Mouse (Mus musculus) spleen, adult 18-20 months (tissue): Measurements from ENCODE around the gene Gm3435.
"Not testable (repeated sequence)": the region's sequence is repeated elsewhere in the genome, so short reads cannot be mapped to it uniquely, and the experiment has no call there.

Experiments
- DNase-seq, 2 experiments: peaks; one replicate each; pipeline ENCODE4 v3.0.0; 2022; ENCODE audit warnings: mixed read lengths in 2 of 2

The Gm3435 gene

DNA sequence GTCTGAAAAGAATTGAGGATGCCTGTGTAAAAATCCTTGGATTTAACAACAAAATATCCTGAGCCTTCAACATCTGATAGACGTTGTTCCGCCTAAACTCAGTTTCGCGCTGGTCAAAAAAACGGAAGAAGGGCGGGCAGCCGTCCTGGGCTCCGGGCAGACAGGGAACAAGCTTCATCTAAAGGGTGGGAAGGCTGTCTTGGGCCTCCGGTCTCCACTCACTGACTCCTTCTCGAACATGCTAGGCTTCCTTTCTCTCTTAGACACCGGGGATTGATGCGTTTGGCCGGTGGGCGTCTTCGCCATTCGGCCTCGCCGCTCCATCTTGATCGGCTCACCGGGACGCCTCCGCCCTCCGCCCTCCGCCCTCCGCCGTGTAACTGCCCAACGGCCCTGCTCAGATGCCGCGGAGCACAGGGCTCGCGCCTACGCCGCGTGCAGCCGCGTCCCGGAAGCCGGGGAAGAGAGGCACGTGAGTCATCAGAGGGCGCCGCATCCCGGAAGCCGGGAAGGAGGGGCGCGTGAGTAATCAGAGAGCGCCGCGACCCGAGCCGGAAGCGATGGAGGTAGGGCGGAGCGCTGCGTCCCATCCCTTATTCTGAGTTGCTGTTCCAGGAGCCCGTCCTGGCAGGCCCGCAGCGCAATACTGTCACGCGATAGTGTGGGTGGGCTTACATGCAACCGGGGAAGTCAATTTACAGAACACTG, at the start of gene Gm3435:
Gene Gm3435, plus strand, starts transcription at position 471 of the 708 bp plus-strand sequence.
- DNase-seq: not testable (repeated sequence)

DNA sequence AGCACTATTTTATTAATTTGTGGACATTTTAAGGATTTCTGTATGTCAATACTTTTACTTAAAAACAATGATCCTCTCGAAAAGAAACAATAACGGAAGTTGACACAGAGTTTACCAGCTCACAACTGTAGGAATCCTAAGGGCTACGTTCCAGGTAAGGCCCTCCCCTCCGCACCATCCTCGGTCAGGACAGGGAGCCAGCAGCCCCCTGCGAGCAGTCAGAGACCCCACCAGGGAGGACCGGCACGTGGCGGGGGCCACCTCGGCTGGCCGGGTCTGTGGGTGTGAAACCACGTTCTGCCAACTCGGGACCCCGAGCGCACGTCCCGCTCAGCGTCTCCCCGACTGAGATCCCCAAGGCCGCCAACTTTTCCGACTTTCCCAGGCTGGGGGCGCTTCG, 49.5 kb upstream of the Gm3435 start:
- peak; percentile 11 to 30 for DNase-seq

DNA sequence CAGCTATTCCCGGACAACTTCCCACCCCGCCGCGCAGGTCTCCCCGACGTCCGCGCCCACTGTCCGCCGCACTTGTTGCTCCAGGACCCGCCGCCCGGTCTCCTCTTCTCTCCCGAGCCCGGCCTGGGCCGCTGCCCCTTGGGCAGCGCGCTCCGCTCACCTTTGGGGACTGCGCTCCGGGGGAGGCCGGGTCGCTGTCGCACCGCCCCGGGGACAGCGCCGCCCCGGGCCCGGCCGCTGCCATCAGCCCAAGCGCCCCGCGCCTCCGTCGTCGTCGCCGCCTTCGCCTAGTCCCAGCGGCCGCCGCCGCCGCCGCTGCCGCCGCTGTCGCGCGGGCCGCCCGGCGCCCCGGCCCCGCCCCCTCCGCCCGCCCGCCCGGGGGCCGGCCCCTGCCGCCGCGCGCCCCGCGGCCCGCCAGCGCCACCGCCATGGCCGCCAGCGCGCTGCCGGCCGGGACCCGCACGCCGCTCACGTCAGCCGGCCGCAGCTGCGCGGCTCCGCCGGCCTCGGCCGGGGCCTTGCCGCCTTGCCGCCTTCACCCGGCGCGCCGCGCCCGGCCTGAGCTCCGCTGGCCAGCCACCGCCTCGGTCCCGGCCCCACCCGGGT, 48.9 kb upstream of the Gm3435 start, which contains the start of gene Phf10:
Gene Phf10, minus strand, starts transcription at position 323 of the 606 bp plus-strand sequence.
- DNase-seq: peak; percentile 46 to 53

DNA sequence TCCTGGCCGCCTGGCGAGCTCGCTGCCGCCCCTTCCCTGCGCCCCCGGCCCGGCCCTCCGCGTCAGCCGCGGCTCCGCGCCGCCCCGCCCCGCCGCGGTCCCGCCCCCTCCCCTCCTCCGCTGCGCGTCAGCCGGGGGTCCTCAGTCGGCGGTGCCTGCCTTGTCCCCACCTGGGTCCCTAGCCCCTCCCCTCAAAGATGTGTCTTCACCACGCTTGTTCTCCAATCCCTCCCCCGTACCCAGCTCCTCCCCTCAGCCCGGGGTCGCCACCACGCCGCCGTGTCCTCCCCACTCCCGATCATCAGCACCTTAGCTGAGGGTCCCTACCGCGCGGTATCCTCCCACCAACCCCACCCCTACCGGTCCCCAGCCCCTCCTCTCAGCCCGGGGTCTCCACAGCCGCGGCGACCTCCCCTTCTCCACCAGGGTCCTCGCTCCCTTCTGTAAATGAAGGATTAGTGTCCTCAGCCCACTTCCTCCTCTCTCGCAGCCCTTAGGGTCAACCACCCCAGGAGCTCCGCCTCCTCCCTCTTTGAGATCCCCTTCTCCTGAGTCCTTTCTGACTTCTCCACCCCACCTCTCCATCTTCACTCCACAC, 48.3 kb upstream of the Gm3435 start:
- DNase-seq: not testable (repeated sequence)

DNA sequence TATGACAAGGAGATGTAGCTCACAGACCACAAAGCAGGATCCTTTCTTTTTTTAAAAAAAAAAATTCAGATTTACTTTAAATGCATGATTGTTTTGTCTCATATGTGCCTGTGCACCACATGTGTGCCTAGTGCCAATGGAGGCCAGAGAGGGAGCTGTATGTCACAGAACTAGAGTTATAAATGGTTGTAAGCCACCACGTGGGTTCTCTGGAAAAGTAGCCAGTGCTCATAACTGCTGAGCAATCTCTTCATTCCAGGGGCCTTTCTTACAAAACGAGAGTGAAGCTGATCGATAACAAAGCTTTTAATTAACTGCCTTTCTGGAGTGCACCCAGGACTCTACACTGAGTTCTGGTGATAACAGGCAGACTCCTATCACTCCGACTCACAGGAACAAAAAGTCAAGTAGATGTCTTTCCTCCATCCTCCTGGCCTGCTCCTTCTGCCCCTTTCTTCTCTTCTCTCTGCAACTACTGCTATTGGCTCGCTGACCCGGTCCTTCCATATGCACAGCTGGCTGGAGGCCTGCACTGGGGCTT, 41.5 kb upstream of the Gm3435 start:
- DNase-seq: not testable (repeated sequence)

DNA sequence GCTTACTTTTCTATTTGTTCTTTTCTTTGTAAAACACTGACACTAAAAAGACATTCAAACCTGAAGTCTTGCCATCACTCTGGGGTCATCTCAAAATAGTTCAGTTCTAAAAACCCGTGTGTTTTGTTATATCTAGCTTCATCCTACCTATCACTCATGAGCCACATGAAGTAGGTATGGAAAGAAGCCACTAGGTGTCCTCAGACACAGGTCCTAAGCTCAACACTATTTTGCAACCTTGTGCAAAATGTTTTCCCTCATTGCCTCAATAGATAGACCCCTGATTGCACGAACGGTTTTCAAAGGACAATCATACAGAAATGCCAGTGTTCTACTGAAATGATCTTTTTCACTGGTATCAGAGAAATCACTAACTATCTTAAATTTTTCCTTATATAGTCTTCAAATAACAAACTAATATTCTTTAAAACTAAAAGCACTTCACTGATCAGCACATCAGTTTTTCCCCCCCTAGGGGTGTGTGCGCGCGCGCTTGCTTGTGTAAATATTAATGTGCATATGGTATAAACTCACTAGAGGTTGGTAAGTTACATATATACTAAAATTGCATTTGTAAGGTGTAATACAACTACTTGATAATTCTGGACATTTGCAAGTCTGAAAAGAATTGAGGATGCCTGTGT, 32.1 kb upstream of the Gm3435 start:
- not testable (repeated sequence) for DNase-seq

DNA sequence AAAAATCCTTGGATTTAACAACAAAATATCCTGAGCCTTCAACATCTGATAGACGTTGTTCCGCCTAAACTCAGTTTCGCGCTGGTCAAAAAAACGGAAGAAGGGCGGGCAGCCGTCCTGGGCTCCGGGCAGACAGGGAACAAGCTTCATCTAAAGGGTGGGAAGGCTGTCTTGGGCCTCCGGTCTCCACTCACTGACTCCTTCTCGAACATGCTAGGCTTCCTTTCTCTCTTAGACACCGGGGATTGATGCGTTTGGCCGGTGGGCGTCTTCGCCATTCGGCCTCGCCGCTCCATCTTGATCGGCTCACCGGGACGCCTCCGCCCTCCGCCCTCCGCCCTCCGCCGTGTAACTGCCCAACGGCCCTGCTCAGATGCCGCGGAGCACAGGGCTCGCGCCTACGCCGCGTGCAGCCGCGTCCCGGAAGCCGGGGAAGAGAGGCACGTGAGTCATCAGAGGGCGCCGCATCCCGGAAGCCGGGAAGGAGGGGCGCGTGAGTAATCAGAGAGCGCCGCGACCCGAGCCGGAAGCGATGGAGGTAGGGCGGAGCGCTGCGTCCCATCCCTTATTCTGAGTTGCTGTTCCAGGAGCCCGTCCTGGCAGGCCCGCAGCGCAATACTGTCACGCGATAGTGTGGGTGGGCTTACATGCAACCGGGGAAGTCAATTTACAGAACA, 31.5 kb upstream of the Gm3435 start, which contains the start of the genes 9030025P20Rik and Gm3417:
Gene 9030025P20Rik, plus strand, starts transcription at position 107 of the 677 bp plus-strand sequence.
Gene Gm3417, minus strand, starts transcription at position 429 of the 677 bp plus-strand sequence.
- DNase-seq: not testable (repeated sequence)

DNA sequence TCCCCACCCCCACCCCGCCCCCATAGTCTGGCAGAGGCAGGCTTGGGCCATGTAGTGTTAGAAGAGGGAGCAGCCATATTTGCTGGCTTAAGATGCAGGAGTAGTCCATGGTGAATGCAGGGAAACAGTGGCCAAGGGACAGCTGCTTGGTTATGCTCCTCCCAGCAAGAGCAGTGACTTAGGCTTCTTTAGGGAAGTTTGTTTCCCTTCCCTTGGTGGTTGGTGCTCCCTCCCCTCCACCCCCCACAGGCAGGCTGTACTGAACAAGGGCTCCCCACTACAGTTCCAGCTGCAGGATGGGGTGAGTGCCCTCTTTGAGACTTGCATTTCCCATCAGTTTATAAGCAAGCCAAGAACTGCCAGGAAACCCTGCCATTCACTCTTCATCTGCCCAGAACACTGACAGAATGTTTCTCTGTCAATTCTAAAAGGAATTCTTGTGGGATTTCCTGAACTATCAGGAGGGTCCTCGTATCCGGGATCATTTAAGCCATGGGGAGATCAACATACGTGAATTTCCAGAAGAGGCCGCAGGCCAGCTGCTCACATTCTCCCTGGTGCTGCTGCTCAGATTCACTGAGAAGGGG, 19.8 kb upstream of the Gm3435 start:
- peak in 1 of 2 experiments; percentile 1 for DNase-seq

DNA sequence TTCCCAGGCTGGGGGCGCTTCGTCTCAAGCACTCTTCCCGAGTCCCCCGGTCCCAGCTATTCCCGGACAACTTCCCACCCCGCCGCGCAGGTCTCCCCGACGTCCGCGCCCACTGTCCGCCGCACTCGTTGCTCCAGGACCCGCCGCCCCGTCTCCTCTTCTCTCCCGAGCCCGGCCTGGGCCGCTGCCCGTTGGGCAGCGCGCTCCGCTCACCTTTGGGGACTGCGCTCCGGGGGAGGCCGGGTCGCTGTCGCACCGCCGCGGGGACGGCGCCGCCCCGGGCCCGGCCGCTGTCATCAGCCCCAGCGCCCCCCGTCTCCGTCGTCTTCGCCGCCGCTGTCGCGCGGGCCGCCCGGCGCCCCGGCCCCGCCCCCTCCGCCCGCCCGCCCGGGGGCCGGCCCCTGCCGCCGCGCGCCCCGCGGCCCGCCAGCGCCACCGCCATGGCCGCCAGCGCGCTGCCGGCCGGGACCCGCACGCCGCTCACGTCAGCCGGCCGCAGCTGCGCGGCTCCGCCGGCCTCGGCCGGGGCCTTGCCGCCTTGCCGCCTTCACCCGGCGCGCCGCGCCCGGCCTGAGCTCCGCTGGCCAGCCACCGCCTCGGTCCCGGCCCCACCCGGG, 17.3 kb upstream of the Gm3435 start:
- not testable (repeated sequence) for DNase-seq

DNA sequence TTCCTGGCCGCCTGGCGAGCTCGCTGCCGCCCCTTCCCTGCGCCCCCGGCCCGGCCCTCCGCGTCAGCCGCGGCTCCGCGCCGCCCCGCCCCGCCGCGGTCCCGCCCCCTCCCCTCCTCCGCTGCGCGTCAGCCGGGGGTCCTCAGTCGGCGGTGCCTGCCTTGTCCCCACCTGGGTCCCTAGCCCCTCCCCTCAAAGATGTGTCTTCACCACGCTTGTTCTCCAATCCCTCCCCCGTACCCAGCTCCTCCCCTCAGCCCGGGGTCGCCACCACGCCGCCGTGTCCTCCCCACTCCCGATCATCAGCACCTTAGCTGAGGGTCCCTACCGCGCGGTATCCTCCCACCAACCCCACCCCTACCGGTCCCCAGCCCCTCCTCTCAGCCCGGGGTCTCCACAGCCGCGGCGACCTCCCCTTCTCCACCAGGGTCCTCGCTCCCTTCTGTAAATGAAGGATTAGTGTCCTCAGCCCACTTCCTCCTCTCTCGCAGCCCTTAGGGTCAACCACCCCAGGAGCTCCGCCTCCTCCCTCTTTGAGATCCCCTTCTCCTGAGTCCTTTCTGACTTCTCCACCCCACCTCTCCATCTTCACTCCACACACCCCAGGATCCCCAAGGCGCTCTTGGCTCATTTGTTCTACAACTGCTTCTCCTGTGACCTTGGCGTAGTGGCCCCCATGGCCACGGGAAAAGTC, 16.7 kb upstream of the Gm3435 start:
- DNase-seq: not testable (repeated sequence)

DNA sequence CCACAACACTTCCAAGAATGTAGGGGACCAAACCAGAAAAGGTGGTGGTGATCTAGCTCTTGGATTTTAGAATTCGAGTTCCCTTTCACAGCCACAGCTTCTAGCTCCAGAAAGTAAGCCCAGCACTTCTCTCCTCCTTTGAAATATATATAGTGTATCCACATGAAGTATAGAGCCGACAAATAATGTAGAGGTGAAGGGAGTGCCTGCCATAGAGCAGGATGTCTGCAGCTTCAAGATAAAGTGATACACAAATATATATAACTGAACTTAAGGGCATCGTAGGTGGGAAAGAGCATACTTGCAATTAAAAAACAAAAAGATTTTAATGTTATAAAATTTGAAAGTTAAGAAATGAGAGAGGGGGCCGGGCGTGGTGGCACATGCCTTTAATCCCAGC, 15.8 kb upstream of the Gm3435 start:
- not testable (repeated sequence) for DNase-seq

DNA sequence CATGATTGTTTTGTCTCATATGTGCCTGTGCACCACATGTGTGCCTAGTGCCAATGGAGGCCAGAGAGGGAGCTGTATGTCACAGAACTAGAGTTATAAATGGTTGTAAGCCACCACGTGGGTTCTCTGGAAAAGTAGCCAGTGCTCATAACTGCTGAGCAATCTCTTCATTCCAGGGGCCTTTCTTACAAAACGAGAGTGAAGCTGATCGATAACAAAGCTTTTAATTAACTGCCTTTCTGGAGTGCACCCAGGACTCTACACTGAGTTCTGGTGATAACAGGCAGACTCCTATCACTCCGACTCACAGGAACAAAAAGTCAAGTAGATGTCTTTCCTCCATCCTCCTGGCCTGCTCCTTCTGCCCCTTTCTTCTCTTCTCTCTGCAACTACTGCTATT, 9.9 kb upstream of the Gm3435 start:
- DNase-seq: not testable (repeated sequence)

DNA sequence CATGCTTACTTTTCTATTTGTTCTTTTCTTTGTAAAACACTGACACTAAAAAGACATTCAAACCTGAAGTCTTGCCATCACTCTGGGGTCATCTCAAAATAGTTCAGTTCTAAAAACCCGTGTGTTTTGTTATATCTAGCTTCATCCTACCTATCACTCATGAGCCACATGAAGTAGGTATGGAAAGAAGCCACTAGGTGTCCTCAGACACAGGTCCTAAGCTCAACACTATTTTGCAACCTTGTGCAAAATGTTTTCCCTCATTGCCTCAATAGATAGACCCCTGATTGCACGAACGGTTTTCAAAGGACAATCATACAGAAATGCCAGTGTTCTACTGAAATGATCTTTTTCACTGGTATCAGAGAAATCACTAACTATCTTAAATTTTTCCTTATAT, 888 bp upstream of the Gm3435 start:
- not testable (repeated sequence) for DNase-seq

DNA sequence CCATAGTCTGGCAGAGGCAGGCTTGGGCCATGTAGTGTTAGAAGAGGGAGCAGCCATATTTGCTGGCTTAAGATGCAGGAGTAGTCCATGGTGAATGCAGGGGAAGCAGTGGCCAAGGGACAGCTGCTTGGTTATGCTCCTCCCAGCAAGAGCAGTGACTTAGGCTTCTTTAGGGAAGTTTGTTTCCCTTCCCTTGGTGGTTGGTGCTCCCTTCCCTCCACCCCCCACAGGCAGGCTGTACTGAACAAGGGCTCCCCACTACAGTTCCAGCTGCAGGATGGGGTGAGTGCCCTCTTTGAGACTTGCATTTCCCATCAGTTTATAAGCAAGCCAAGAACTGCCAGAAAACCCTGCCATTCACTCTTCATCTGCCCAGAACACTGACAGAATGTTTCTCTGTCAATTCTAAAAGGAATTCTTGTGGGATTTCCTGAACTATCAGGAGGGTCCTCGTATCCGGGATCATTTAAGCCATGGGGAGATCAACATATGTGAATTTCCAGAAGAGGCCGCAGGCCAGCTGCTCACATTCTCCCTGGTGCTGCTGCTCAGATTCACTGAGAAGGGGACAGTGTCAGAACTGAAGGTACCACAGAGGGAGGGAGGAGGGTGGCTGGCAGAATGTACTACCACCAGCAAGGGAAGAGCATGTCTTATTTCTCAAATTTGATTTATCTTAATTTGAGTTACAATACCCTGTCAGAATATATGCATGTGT, 11.7 kb downstream of the Gm3435 start:
- DNase-seq: peak; percentile 3 to 16

DNA sequence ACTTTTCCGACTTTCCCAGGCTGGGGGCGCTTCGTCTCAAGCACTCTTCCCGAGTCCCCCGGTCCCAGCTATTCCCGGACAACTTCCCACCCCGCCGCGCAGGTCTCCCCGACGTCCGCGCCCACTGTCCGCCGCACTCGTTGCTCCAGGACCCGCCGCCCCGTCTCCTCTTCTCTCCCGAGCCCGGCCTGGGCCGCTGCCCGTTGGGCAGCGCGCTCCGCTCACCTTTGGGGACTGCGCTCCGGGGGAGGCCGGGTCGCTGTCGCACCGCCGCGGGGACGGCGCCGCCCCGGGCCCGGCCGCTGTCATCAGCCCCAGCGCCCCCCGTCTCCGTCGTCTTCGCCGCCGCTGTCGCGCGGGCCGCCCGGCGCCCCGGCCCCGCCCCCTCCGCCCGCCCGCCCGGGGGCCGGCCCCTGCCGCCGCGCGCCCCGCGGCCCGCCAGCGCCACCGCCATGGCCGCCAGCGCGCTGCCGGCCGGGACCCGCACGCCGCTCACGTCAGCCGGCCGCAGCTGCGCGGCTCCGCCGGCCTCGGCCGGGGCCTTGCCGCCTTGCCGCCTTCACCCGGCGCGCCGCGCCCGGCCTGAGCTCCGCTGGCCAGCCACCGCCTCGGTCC, 14.0 kb downstream of the Gm3435 start:
- DNase-seq: not testable (repeated sequence)

DNA sequence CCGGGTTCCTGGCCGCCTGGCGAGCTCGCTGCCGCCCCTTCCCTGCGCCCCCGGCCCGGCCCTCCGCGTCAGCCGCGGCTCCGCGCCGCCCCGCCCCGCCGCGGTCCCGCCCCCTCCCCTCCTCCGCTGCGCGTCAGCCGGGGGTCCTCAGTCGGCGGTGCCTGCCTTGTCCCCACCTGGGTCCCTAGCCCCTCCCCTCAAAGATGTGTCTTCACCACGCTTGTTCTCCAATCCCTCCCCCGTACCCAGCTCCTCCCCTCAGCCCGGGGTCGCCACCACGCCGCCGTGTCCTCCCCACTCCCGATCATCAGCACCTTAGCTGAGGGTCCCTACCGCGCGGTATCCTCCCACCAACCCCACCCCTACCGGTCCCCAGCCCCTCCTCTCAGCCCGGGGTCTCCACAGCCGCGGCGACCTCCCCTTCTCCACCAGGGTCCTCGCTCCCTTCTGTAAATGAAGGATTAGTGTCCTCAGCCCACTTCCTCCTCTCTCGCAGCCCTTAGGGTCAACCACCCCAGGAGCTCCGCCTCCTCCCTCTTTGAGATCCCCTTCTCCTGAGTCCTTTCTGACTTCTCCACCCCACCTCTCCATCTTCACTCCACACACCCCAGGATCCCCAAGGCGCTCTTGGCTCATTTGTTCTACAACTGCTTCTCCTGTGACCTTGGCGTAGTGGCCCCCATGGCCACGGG, 14.7 kb downstream of the Gm3435 start:
- DNase-seq: not testable (repeated sequence)

DNA sequence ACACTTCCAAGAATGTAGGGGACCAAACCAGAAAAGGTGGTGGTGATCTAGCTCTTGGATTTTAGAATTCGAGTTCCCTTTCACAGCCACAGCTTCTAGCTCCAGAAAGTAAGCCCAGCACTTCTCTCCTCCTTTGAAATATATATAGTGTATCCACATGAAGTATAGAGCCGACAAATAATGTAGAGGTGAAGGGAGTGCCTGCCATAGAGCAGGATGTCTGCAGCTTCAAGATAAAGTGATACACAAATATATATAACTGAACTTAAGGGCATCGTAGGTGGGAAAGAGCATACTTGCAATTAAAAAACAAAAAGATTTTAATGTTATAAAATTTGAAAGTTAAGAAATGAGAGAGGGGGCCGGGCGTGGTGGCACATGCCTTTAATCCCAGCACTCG, 15.5 kb downstream of the Gm3435 start:
- not testable (repeated sequence) for DNase-seq

DNA sequence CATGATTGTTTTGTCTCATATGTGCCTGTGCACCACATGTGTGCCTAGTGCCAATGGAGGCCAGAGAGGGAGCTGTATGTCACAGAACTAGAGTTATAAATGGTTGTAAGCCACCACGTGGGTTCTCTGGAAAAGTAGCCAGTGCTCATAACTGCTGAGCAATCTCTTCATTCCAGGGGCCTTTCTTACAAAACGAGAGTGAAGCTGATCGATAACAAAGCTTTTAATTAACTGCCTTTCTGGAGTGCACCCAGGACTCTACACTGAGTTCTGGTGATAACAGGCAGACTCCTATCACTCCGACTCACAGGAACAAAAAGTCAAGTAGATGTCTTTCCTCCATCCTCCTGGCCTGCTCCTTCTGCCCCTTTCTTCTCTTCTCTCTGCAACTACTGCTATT, 21.4 kb downstream of the Gm3435 start:
- DNase-seq: not testable (repeated sequence)

DNA sequence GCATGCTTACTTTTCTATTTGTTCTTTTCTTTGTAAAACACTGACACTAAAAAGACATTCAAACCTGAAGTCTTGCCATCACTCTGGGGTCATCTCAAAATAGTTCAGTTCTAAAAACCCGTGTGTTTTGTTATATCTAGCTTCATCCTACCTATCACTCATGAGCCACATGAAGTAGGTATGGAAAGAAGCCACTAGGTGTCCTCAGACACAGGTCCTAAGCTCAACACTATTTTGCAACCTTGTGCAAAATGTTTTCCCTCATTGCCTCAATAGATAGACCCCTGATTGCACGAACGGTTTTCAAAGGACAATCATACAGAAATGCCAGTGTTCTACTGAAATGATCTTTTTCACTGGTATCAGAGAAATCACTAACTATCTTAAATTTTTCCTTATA, 30.5 kb downstream of the Gm3435 start:
- not testable (repeated sequence) for DNase-seq
